Mouse (Mus musculus): Measurements from ENCODE around the gene Tmtc2. TPM values are rescaled to one million over a fixed set of nuclear protein-coding genes. Genes with fewer than 3 reads are reported as not detected.

Gene Tmtc2
- 1.5 and 12.8 TPM in 2 replicates for polyA plus RNA-seq (2012; rRNA removed; ENCODE audit: low replicate concordance)

GRCm38 (mm10) chr10:105573908-105574694 is at the start of gene Tmtc2:
Gene Tmtc2, minus strand, starts transcription at chr10:105574451.

All from subcutaneous adipose tissue, adult 2 months (tissue).